Mouse (Mus musculus) MEL (cell line): ENCODE results near the gene Dennd1b.

Experiments
- CTCF ChIP-seq, 3 experiments: IDR thresholded peaks in 2 of 3; conservative IDR thresholded peaks in 1 of 3; 2 replicates each; pipeline ENCODE4 v1.5.1; 2011 to 2012; ENCODE audit warnings: low read length in 3 of 3, low read depth in 2 of 3, mild to moderate bottlenecking in 2 of 3, improper control_type of control experiment in 1 of 3, inconsistent platforms in 1 of 3, mixed read lengths in 1 of 3, moderate library complexity in 1 of 3; ENCODE audit not compliant: control insufficient read depth in 1 of 3, insufficient read depth in 1 of 3, poor library complexity in 1 of 3, severe bottlenecking in 1 of 3
- ELF1 ChIP-seq: IDR thresholded peaks from 2 replicates; pipeline ENCODE4 v1.6.1; 2014; ENCODE audit warnings: low read depth, mild to moderate bottlenecking, inconsistent platforms, low read length, improper control_type of control experiment, moderate library complexity
- EP300 ChIP-seq, 2 experiments: IDR thresholded peaks; 2 replicates each; pipeline ENCODE4 v1.6.1; 2011; ENCODE audit warnings: improper control_type of control experiment in 2 of 2, low read length in 2 of 2, low read depth in 1 of 2, mild to moderate bottlenecking in 1 of 2
- MAX ChIP-seq: IDR thresholded peaks from 2 replicates; pipeline ENCODE4 v1.6.1; 2011; ENCODE audit warnings: low read length, improper control_type of control experiment
- MEF2A ChIP-seq: IDR thresholded peaks from 2 replicates; pipeline ENCODE4 v1.6.1; 2014; ENCODE audit warnings: low read depth, mild to moderate bottlenecking, inconsistent platforms, low read length, improper control_type of control experiment; ENCODE audit not compliant: poor library complexity, insufficient replicate concordance, severe bottlenecking; ENCODE audit errors: extremely low read depth
- MXI1 ChIP-seq: IDR thresholded peaks from 2 replicates; pipeline ENCODE4 v1.6.1; 2011; ENCODE audit warnings: mild to moderate bottlenecking, low read depth, low read length, improper control_type of control experiment
- MYB ChIP-seq: IDR thresholded peaks from 2 replicates; pipeline ENCODE4 v1.6.1; 2011; ENCODE audit warnings: mild to moderate bottlenecking, low read depth, low read length, improper control_type of control experiment
- POLR2A ChIP-seq, 2 experiments: IDR thresholded peaks; 2 replicates each; pipeline ENCODE4 v1.6.1; 2011 to 2012; ENCODE audit warnings: low read length in 2 of 2, mild to moderate bottlenecking in 2 of 2, control low read depth in 1 of 2, improper control_type of control experiment in 1 of 2, low read depth in 1 of 2, moderate library complexity in 1 of 2; ENCODE audit not compliant: control insufficient read depth in 1 of 2, insufficient read depth in 1 of 2, poor library complexity in 1 of 2
- POLR2AphosphoS2 ChIP-seq: IDR thresholded peaks from 2 replicates; pipeline ENCODE4 v1.6.1; 2011; ENCODE audit warnings: low read length, improper control_type of control experiment
- SIN3A ChIP-seq: IDR thresholded peaks from 2 replicates; pipeline ENCODE4 v1.6.1; 2012; ENCODE audit warnings: low read length, improper control_type of control experiment, inconsistent platforms

DNA sequence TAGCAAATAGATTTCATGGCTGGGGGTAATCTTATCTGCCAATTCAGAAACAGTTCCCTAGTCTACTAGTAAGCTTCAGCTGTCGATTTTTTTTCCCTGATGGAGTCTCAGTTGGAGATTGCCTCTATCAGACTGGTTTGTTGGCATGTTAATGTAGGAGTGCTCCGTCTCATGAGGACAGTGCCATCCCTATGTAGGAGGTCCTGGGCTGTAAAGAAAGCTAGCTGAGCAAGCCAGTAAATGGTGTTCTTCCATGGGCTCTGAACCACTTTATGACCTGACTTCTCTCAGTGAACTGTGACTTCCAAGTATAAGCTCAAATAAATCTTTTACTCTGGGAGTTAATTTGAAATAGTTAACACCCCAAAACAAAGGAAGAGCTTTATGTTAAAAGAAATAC, 107.8 kb downstream of the Dennd1b start:
- TF ChIP-seq CTCF (IDR thresholded peaks at IDR 0.05 in 2 of 3, conservative IDR thresholded peaks at IDR 0.05 in 1 of 3; ENCODE audit: control insufficient read depth in 1 of 3, insufficient read depth in 1 of 3, low read depth in 2 of 3, low read length in 3 of 3, poor library complexity in 1 of 3, severe bottlenecking in 1 of 3) (no peak), SIN3A (no peak), MYB (no peak), MXI1 (no peak), POLR2A (IDR thresholded peaks at IDR 0.05; ENCODE audit: control insufficient read depth in 1 of 2, insufficient read depth in 1 of 2, low read depth in 1 of 2, low read length in 2 of 2, poor library complexity in 1 of 2) (no peak), MEF2A (no peak), POLR2AphosphoS2 (no peak), MAX (no peak), EP300 (IDR thresholded peaks at IDR 0.05; ENCODE audit: low read depth in 1 of 2, low read length in 2 of 2) (peak in 1 of 2 experiments; percentile 12; a peak in 1 of 4 replicates), ELF1 (no peak)
